Mouse (Mus musculus): Measurements from ENCODE around the gene Gdpd3. TPM values are rescaled to one million over a fixed set of nuclear protein-coding genes. Genes with fewer than 3 reads are reported as not detected.

Gene Gdpd3
- polyA plus RNA-seq, 1 experiment from 2014 or later, result 2.4 TPM

DNA sequence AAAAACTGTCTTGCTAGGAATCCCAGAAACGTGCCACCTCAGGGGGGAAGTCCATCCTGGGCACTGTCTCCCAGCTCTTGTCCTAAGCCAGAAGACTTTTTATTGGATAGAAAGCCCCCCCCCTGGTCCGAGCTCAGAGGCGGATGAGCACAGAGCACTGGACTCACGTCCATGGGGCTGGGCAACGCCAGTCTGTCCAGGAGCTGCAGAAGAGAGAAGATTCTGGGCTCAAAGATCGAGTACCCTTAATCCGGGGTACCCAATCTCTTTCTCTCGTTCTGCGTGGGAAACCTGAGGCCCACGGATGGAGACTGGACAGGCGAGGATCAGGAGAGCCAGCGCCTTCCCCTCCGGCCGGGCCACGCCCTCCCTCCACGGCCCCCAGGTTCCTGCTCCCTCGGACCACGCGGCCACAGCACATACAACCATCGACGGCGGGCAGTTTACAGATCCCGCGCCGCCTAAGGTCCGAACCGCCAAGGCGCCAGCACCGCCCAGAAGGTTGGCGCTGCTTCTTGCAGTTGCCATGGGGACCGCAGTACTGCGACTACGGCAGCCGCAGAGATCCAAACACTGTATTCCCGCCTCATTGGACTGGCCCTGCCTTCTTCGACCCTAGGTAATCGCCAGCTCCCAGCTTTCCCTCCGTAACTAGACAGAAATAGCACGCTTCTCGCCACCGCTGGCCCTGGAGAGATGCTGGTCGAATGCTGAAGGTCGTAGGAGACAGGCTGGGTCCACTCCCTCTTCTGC, 42.7 kb downstream of the Gdpd3 start:
- Histone ChIP-seq H3K9me3 (no peaks in the 10 kb centered on the region), H3K36me3 (peaks cover 23% of the 10 kb centered on the region), H3K27ac (peak overlapping the region; percentile 85), H3K9ac (replicated peaks) (peak overlapping the region; percentile 81), H3K4me3 (replicated peaks) (peak overlapping the region; percentile 72), H3K4me1 (replicated peaks) (peaks cover 24% of the 10 kb centered on the region), H3K27me3 (peaks cover 7% of the 10 kb centered on the region; the same call in 1 of the 2 replicates), H3K4me2 (peak overlapping the region; percentile 85)
- 0% methylated on average over 43 of the region's 43 CpGs for WGBS
- ATAC-seq (ENCODE audit: insufficient number of reproducible peaks, insufficient read depth, low FRiP score, low TSS enrichment, low read depth), result peak; percentile 90

DNA sequence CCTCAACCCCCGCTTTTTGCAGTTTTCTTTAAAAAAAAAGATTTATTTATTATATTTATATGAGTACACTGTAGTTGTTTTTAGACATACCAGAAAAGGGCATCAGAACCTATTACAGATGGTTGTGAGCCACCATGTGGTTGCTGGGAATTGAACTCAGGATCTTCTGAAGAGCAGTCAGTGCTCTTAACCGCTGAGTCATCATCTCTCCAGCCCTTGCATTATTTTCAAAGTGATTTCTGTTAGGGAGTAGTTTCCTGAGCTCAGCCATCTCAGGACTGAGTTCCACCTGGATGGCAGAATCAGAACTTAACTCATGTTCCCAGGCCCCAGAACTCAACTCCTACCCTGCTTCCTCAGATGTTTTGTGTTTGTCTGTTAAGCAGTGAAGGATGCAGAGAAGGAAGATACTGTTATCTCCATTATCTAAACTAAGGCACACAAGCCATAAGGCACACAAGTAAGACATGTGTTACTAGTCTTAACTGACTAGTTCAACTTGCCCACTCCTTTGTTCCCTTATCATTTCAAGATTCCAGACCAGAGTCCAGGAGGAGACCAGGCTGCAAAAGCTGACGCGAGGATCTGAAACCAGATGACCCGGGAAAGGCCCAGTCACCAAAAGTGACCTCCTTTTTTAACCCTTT, 43.7 kb downstream of the Gdpd3 start:
- H3K36me3 ChIP-seq, result peaks cover 15% of the 10 kb centered on the region
- H3K4me2 ChIP-seq, result peak overlapping the region; percentile 85
- no peak overlapping the region for H3K9ac ChIP-seq (replicated peaks)
- H3K27ac ChIP-seq, result no peak overlapping the region
- H3K27me3 ChIP-seq, result peaks cover 9% of the 10 kb centered on the region; the same call in 1 of the 2 replicates
- H3K4me3 ChIP-seq (replicated peaks), result 0 out of 2 replicates have a peak overlapping the region, but pooled peaks have one; percentile 72
- ATAC-seq (ENCODE audit: insufficient number of reproducible peaks, insufficient read depth, low FRiP score, low TSS enrichment, low read depth), result no peak
- no peaks in the 10 kb centered on the region for H3K9me3 ChIP-seq
- peaks cover 24% of the 10 kb centered on the region for H3K4me1 ChIP-seq (replicated peaks)
- 64% methylated on average over 5 of the region's 5 CpGs for WGBS

DNA sequence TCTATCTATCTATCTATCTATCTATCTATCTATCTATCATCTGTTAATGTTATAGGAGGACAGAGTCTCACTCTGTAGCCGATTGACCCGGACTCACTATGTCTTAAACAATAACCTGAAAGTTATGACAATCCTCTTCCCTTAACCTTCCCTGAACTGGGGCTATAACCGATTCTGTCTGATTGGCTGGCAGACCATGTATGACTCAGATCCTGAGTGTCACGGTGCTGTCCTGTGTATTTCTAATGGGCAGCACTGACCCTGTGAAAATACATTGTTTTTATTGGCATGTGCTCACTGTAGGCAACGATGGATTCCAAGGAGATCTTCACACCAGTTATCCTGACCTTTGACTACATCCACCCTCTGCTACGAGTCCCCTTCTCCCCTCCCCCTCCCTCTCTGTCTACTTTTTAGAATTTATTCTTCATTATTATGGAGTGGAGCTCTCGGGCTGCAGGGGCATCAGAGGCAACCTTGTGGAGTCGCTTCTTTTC, 49.6 kb downstream of the Gdpd3 start:
- H3K36me3 ChIP-seq, result no peaks in the 10 kb centered on the region
- H3K4me1 ChIP-seq (replicated peaks), result no peaks in the 10 kb centered on the region
- WGBS, result 73% methylated on average over 8 of the region's 8 CpGs
- ATAC-seq (ENCODE audit: insufficient number of reproducible peaks, insufficient read depth, low FRiP score, low TSS enrichment, low read depth), result no peak
- no peak overlapping the region for H3K27ac ChIP-seq
- H3K9ac ChIP-seq (replicated peaks), result no peak overlapping the region
- H3K4me2 ChIP-seq, result no peak overlapping the region
- H3K27me3 ChIP-seq, result peaks cover 9% of the 10 kb centered on the region; the same call in 1 of the 2 replicates
- H3K4me3 ChIP-seq (replicated peaks), result no peak overlapping the region
- H3K9me3 ChIP-seq, result no peaks in the 10 kb centered on the region

DNA sequence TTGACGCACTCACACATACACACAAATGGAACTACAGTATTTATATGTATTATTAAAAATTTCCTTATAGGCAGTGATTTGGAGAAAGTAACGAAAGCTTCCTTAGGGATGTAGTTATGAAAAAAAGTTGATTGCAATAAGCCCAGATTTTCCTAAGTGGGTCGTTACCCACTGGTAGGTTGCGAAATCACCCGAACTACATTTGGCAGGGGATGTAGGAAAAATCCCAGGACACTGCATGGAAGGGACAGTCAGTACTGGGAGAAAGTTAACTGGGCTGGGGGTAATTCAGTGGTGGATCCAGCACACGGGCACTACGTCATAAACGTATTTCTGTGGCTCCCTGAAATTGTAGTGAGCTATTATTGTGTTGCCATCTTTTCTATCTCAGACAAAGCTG, 50.4 kb downstream of the Gdpd3 start:
- ATAC-seq (ENCODE audit: insufficient number of reproducible peaks, insufficient read depth, low FRiP score, low TSS enrichment, low read depth), result no peak
- Histone ChIP-seq H3K27me3 (peaks cover 9% of the 10 kb centered on the region; the same call in 1 of the 2 replicates), H3K27ac (no peak overlapping the region), H3K4me2 (no peak overlapping the region), H3K4me1 (replicated peaks) (no peaks in the 10 kb centered on the region), H3K9me3 (no peaks in the 10 kb centered on the region), H3K4me3 (replicated peaks) (no peak overlapping the region), H3K9ac (replicated peaks) (no peak overlapping the region), H3K36me3 (no peaks in the 10 kb centered on the region)
- 82% methylated on average over 8 of the region's 8 CpGs for WGBS

DNA sequence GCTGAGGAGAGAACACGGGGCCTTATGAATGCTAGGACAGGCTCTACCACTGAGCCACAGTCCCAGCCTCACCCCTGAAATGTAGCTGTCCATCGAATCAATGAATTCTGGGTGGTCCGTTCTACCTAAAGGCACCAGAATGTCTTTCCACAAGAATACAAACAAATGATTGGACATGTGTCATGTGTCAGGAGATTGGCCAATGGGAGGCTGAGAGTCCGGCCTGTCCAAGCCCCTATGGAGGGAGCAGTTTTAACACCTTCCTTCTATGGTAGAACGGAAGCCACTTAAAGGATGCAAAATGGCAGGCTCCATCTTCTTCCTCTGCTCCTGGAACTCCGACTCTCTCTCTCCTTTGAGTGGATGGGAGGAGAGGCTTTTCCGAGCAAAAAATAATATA, 51.5 kb downstream of the Gdpd3 start:
- ATAC-seq (ENCODE audit: insufficient number of reproducible peaks, insufficient read depth, low FRiP score, low TSS enrichment, low read depth), result no peak
- no peak overlapping the region for H3K4me2 ChIP-seq
- 88% methylated on average over 7 of the region's 7 CpGs for WGBS
- H3K9ac ChIP-seq (replicated peaks), result no peak overlapping the region
- peaks cover 16% of the 10 kb centered on the region for H3K27me3 ChIP-seq
- 0 out of 2 replicates have a peak, but pooled peaks cover under 1% of the 10 kb centered on the region for H3K4me1 ChIP-seq (replicated peaks)
- H3K4me3 ChIP-seq (replicated peaks), result no peak overlapping the region
- H3K36me3 ChIP-seq, result no peaks in the 10 kb centered on the region
- H3K9me3 ChIP-seq, result no peaks in the 10 kb centered on the region
- H3K27ac ChIP-seq, result no peak overlapping the region

DNA sequence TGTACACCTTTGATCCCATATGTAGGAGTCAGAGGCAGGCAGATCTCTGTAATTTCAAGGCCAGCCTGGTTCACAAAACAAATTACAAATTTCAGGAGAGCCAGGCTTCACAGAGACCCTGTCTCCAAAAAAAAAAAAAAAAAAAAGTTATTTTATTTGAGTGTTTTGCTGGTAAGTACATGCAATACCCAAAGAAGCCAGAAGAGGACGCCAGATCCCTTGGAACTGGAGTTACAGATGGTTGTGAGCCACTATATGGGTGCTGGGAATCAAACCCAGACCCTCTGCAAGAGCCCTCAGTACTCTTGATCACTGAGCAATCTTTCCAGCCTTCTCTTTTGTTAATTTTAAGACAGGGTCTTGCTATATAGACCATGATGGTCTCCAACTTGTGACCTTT, 52.7 kb downstream of the Gdpd3 start:
- 29% methylated on average over 1 of the region's 1 CpGs for WGBS
- no peaks in the 10 kb centered on the region for H3K36me3 ChIP-seq
- H3K27me3 ChIP-seq, result peaks cover 22% of the 10 kb centered on the region
- H3K9me3 ChIP-seq, result no peaks in the 10 kb centered on the region
- no peak overlapping the region for H3K4me2 ChIP-seq
- no peak overlapping the region for H3K27ac ChIP-seq
- no peak overlapping the region for H3K9ac ChIP-seq (replicated peaks)
- peaks cover 11% of the 10 kb centered on the region for H3K4me1 ChIP-seq (replicated peaks)
- ATAC-seq (ENCODE audit: insufficient number of reproducible peaks, insufficient read depth, low FRiP score, low TSS enrichment, low read depth), result no peak
- no peak overlapping the region for H3K4me3 ChIP-seq (replicated peaks)

DNA sequence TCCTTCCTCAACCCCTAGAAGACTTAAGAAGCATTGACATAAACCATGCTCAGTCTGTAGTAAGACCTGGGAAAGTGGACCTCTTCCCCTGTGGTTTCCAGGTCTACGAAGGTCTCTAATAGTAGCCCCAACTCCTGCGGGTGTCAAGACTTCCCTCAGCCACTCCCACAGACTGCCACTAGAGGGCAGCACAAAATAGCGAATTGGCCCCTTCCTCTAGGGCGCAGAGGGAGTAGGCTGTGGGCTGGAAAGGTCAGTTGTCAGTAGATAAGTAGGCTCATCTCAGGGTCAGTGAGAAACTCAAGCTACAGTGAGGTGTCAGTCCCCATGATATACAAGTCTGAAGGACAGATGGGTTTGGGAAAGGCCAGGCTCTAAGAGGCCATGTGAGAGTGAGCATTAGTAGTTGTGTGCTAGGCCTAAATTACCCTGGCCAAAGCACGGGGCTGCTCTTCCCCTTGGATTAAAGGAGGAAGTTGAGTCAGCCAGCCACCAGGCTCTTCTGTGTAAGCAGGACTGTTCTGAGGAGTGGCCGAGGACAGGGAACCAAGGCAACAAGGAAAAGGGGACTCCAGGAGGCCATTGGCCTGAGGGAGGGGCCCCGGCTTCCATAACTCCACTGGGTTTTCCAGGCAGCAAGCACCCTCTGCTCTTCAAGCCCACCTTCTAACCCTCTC, 55.8 kb downstream of the Gdpd3 start:
- no peak overlapping the region for H3K4me2 ChIP-seq
- H3K27me3 ChIP-seq, result peaks cover 45% of the 10 kb centered on the region
- H3K4me3 ChIP-seq (replicated peaks), result no peak overlapping the region
- no peak overlapping the region for H3K9ac ChIP-seq (replicated peaks)
- no peaks in the 10 kb centered on the region for H3K36me3 ChIP-seq
- no peaks in the 10 kb centered on the region for H3K9me3 ChIP-seq
- 19% methylated on average over 7 of the region's 7 CpGs for WGBS
- no peak overlapping the region for H3K27ac ChIP-seq
- ATAC-seq (ENCODE audit: insufficient number of reproducible peaks, insufficient read depth, low FRiP score, low TSS enrichment, low read depth), result no peak
- H3K4me1 ChIP-seq (replicated peaks), result peaks cover 11% of the 10 kb centered on the region

DNA sequence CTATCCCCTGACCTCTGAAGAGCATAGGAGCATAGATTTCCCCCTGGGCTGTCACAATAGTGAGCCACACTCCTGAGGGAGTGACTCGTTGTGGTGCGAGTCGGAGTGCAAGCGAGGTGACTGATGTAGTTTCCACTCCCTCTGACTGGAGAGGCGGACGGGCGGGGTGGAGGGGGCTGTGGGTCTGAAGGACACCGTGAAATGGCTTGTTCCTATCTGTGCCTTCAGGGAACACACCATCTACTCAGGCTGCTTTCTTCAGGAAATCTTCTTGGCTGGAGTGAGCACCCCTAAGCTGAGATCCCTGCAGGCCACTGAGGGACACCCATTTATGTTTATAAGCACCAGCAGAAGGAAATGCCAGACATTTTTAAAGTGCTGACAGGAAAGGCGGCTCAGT, 56.6 kb downstream of the Gdpd3 start:
- WGBS, result 7% methylated on average over 9 of the region's 9 CpGs
- ATAC-seq (ENCODE audit: insufficient number of reproducible peaks, insufficient read depth, low FRiP score, low TSS enrichment, low read depth), result no peak
- no peaks in the 10 kb centered on the region for H3K36me3 ChIP-seq
- no peaks in the 10 kb centered on the region for H3K9me3 ChIP-seq
- peaks cover 45% of the 10 kb centered on the region for H3K27me3 ChIP-seq
- no peak overlapping the region for H3K9ac ChIP-seq (replicated peaks)
- no peak overlapping the region for H3K27ac ChIP-seq
- H3K4me2 ChIP-seq, result peak overlapping the region; percentile 56
- 0 out of 2 replicates have a peak overlapping the region, but pooled peaks have one; percentile 33 for H3K4me3 ChIP-seq (replicated peaks)
- H3K4me1 ChIP-seq (replicated peaks), result peaks cover 11% of the 10 kb centered on the region

DNA sequence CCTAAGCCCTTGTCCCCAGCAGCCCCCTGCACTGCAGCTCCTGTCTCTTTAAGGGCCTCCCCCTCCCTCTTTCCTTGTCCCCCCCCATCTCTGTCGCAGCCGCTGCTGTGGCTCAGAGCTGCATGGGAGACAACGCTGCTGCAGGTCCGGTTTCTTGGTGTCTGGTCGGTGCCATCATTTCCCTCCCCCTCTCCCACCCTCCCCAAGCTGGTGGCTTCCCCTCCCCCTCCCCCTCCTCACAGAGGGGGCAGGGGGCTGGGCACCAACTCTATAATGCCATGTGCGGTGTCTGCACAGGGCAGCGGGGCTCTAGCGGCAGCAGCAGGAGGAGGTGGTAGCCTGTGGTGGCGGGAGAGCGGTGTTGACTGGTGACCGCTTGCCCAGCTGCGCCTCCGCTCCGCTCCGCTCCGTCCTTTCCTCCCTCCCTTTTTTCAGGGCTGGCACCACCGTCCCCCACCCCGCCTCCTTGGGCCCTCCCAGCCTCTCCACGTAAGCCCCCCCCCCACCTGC, 57.1 kb downstream of the Gdpd3 start:
- ATAC-seq (ENCODE audit: insufficient number of reproducible peaks, insufficient read depth, low FRiP score, low TSS enrichment, low read depth), result no peak
- peak overlapping the region; percentile 33 for H3K4me3 ChIP-seq (replicated peaks)

DNA sequence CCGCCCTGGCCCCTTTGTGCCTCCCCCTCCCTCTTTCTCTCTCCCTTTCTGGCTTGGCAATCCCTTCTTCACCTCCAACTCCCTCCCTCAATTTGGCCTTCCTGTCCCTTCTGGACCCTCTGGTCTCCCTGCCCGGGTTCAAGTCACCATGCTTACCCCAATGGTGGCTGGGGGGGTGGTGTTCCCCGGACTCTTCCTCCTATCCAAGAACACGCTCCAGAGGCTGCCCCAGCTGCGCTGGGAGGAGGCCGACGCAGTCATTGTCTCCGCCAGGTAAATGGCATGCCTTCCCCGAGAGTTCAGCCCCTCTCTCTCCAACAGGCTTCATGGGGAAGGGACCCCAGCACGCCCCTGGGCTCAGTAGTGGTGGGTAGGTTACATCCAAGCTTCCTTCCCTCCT, 57.8 kb downstream of the Gdpd3 start:
- H3K27me3 ChIP-seq, result peaks cover 48% of the 10 kb centered on the region
- no peaks in the 10 kb centered on the region for H3K9me3 ChIP-seq
- no peak overlapping the region for H3K4me2 ChIP-seq
- no peak for ATAC-seq (ENCODE audit: insufficient number of reproducible peaks, insufficient read depth, low FRiP score, low TSS enrichment, low read depth)
- no peaks in the 10 kb centered on the region for H3K36me3 ChIP-seq
- 14% methylated on average over 10 of the region's 10 CpGs for WGBS
- H3K27ac ChIP-seq, result no peak overlapping the region
- H3K4me1 ChIP-seq (replicated peaks), result peaks cover 11% of the 10 kb centered on the region
- no peak overlapping the region for H3K9ac ChIP-seq (replicated peaks)
- H3K4me3 ChIP-seq (replicated peaks), result no peak overlapping the region

More for the DNA sequence above, 57.1 kb downstream of the Gdpd3 start:
- Histone ChIP-seq H3K27me3 (peaks cover 45% of the 10 kb centered on the region), H3K27ac (no peak overlapping the region), H3K9me3 (no peaks in the 10 kb centered on the region), H3K36me3 (no peaks in the 10 kb centered on the region), H3K9ac (replicated peaks) (peak overlapping the region; percentile 45; the same call in 1 of the 2 replicates), H3K4me2 (peak overlapping the region; percentile 56), H3K4me1 (replicated peaks) (peaks cover 11% of the 10 kb centered on the region)
- whole genome bisulfite sequencing, result 0% methylated on average over 7 of the region's 19 CpGs
